Mouse (Mus musculus) hindbrain, embryonic 13.5 days (tissue): ENCODE measurements around the gene Proz. TPM values are rescaled to one million over a fixed set of nuclear protein-coding genes. Genes with fewer than 3 reads are reported as not detected.

Source experiments
- ATAC-seq: fragments of 200-750 bp; cut with Nextera tagmentation; 2 replicates; pipeline ENCODE4 v1.8.0; 2017; ENCODE audit warnings: moderate TSS enrichment; ENCODE audit not compliant: low FRiP score
- H3K27ac ChIP-seq: fragments of 300-500 bp; sonication (generic); 2 replicates; pipeline ENCODE4 v1.5.1; 2015; ENCODE audit warnings: inconsistent platforms, mild to moderate bottlenecking, moderate library complexity
- H3K27me3 ChIP-seq: fragments of 300-500 bp; sonication (generic); 2 replicates; pipeline ENCODE4 v1.6.1; 2015; ENCODE audit warnings: mild to moderate bottlenecking, inconsistent platforms
- H3K36me3 ChIP-seq: fragments of 300-500 bp; sonication (generic); 2 replicates; pipeline ENCODE4 v1.6.1; 2015; ENCODE audit warnings: mild to moderate bottlenecking, inconsistent platforms
- H3K4me1 ChIP-seq: fragments of 300-500 bp; sonication (generic); replicated peaks from 2 replicates; pipeline ENCODE4 v1.6.1; 2015; ENCODE audit warnings: inconsistent platforms
- H3K4me2 ChIP-seq: fragments of 300-500 bp; sonication (generic); 2 replicates; pipeline ENCODE4 v1.6.1; 2015; ENCODE audit warnings: inconsistent platforms, mild to moderate bottlenecking, moderate library complexity
- H3K4me3 ChIP-seq: fragments of 300-500 bp; sonication (generic); 2 replicates; pipeline ENCODE4 v1.5.1; 2015; ENCODE audit warnings: mild to moderate bottlenecking, inconsistent platforms
- H3K9ac ChIP-seq: fragments of 300-500 bp; sonication (generic); 2 replicates; pipeline ENCODE4 v1.6.1; 2015; ENCODE audit warnings: mild to moderate bottlenecking, inconsistent platforms
- H3K9me3 ChIP-seq: fragments of 300-500 bp; sonication (generic); 2 replicates; pipeline ENCODE4 v1.6.1; 2016; ENCODE audit warnings: inconsistent platforms
- WGBS: fragments of 180-500 bp; shearing (Covaris S2); methylation state at CpG from one replicate; pipeline ENCODE4 v1.1.7; 2015; 5-methylcytosine and 5-hydroxymethylcytosine counted together
- polyA plus RNA-seq: library from polyadenylated mRNA; unstranded; fragments of >200 nt; fragmentation: Nextera tagmentation; extraction: Ambion mirVana; gene quantifications from 2 replicates; pipeline ENCODE4 v1.2.1, GENCODE M21; 2015

Gene Proz
- 0.73 and 1.1 TPM in 2 replicates for polyA plus RNA-seq

DNA sequence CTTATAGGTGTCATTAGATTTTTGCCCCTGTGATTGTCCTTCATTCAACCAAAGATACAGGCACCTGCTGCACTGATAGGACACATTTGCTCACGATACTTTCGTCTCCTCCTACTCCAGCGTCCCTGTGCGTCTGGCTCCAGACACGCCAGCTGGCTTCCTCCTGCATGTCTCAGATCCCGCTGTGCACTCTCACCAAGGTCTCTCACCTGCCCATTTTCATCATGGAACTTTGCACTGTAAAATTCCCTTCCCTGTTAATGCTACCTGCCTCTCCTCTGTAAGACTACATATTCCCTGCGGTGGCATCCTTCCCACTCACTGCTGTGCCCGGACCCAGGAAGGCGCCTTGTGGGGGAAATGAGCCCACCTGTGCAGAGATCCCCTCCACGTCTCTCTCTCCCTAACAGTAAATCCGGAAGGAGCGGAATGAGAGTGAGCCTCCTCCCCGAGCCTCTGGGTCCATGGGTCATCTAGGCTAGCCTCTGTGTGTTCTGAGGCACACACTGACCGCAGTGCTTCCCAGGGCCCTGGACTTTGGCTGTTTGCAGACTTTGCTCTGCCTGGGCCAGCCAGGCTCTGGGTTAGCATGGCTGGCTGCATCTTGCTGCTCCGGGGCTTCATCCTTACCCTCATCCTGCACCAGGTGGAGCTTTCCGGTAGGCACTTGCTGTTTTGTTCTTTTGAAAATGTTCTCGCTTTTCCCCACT is at the start of gene Proz:
Gene Proz, plus strand, starts transcription at position 474 of the 710 bp plus-strand sequence.
- ATAC-seq: no peak

DNA sequence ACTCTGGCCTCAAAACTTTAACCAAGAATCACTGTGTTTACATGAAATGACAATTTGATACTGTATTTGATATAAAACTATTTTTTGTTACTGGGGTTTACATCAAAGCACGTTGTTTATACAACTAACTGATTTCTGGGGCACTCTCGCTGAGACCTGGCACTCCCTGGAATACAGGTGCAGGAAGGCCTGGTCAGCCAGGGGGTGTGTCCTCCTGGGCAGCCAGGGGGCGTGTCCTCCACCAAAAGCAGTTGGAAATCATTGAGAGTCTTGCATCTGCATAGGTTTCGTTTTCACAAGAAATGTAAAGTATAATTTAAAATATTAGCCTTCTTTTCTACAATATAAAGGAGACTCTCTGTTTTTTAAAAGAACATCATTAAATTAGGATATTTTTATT is 41.2 kb upstream of the Proz start:
- Histone ChIP-seq H3K27ac (no peak overlapping the region), H3K9me3 (no peaks in the 10 kb centered on the region), H3K27me3 (no peaks in the 10 kb centered on the region), H3K4me2 (no peak overlapping the region), H3K4me3 (no peak overlapping the region), H3K4me1 (no peaks in the 10 kb centered on the region), H3K9ac (no peak overlapping the region), H3K36me3 (peaks cover 66% of the 10 kb centered on the region)
- 66% methylated on average over 4 of the region's 4 CpGs for WGBS
- ATAC-seq: no peak

More for the DNA sequence above, at the start of gene Proz:
- Histone ChIP-seq H3K4me3 (no peak within 1 kb of the TSS), H3K36me3 (no peaks in the 10 kb centered on the region), H3K27ac (no peak within 1 kb of the TSS), H3K9ac (no peak within 1 kb of the TSS), H3K4me1 (no peaks in the 10 kb centered on the region), H3K4me2 (no peak within 1 kb of the TSS), H3K27me3 (no peaks in the 10 kb centered on the region), H3K9me3 (no peaks in the 10 kb centered on the region)
- WGBS: 86% methylated on average over 17 of the region's 17 CpGs

DNA sequence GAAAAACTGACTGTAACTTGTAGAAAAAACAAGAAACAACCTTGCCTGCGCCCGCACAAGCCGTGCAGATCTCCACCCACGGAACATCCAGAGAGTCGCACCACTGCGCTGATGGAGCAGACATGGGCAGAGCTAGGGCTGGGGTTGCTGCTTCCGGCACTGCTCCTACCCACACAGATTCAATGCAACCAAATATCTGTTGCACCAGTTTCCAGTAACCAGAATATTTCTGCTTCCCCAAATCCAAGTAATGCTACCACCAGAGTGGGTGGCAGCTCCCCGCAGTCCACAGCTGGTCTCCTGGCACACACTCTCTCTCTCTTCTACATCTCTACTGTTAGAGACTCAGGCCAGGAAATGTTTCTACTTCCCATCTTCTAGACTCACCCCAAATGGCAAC is 38.9 kb upstream of the Proz start:
- Histone ChIP-seq H3K9me3 (no peaks in the 10 kb centered on the region), H3K4me1 (no peaks in the 10 kb centered on the region), H3K27me3 (no peaks in the 10 kb centered on the region), H3K9ac (no peak overlapping the region), H3K4me2 (no peak overlapping the region), H3K36me3 (peaks cover 43% of the 10 kb centered on the region), H3K4me3 (no peak overlapping the region), H3K27ac (no peak overlapping the region)
- no peak for ATAC-seq
- WGBS: 96% methylated on average over 8 of the region's 8 CpGs

DNA sequence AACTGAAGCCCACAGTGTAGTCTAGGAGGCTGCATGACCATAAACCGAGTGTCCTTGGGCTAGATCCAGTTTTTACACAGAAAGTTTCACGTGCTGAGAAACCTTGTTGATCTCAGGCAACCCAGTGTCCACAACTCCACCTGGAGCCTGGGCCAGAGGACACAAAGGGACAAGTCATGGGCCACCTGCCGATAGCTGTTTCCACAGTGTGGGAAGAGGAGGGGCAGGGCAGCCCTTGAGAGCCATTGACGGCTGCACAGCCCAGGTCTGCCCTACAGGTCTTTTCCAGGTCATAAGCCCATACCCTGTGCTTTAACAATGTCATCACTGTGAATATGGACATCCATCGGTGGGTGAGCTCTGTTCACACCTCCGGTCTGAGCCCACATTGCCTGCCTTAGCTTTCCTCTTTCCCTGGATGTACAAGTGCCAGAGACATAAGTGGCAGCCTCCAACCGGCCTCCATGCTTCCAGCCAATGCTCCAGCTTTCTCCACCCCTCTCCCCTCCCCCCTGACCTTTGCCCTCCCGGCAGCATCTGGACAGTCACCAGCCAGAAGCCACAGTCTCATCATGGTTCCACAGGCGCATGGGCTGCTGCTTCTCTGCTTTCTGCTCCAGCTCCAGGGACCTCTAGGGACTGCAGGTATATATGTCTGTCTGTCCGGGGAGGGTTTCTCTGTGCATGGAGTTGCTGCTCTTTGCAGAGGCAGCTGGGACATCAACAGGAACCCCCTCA is 35.1 kb upstream of the Proz start, which contains the start of gene F7:
Gene F7, plus strand, starts transcription at position 548 of the 738 bp plus-strand sequence.
- 67% methylated on average over 10 of the region's 10 CpGs for WGBS
- H3K27ac ChIP-seq: no peak within 1 kb of the TSS; the same call in 1 of the 2 replicates
- no peak within 1 kb of the TSS for H3K4me3 ChIP-seq
- H3K4me2 ChIP-seq: no peak within 1 kb of the TSS
- peaks cover 5% of the 10 kb centered on the region for H3K36me3 ChIP-seq
- H3K9me3 ChIP-seq: no peaks in the 10 kb centered on the region
- no peaks in the 10 kb centered on the region for H3K27me3 ChIP-seq
- H3K9ac ChIP-seq: no peak within 1 kb of the TSS
- ATAC-seq: no peak
- H3K4me1 ChIP-seq: no peaks in the 10 kb centered on the region

DNA sequence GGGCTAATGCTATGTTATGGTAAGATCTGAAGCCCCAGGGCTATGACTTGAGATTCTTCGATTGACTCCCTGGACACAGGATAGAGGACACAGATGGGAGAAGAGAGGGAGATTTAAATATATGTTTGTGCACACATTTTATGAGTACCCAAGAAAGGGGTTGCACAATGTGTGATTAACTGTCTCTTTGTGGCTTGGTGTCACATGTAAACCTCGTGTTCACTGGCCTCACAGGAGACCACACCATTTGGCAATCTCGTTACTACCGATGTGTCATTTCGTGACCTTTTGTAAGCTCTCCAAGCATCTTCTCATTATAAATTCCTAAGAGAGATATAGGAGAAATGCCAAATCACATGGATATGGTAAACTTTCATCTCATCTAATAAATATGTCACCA is 33.1 kb upstream of the Proz start:
- 91% methylated on average over 5 of the region's 5 CpGs for WGBS
- no peak for ATAC-seq
- H3K27me3 ChIP-seq: no peaks in the 10 kb centered on the region

DNA sequence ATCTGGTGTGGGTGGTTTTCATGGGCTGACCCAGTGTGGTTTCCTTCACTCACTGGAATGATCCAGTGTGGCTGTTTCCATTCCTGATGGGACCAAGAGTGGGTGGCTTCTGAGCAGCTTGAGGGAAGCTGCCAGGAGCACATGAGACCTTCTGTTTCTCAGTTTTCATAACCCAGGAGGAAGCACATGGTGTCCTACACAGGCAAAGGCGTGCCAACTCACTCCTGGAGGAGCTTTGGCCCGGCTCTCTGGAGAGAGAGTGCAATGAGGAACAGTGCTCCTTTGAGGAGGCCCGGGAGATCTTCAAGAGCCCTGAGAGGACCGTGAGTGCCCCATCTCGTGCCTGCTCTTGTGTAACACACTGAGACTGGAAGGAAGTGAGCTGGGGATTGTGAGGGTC is 32.2 kb upstream of the Proz start:
- Histone ChIP-seq H3K9me3 (no peaks in the 10 kb centered on the region), H3K9ac (no peak overlapping the region), H3K36me3 (no peaks in the 10 kb centered on the region), H3K4me1 (no peaks in the 10 kb centered on the region), H3K27me3 (no peaks in the 10 kb centered on the region), H3K4me3 (no peak overlapping the region), H3K27ac (no peak overlapping the region), H3K4me2 (no peak overlapping the region)
- no peak for ATAC-seq
- WGBS: 88% methylated on average over 5 of the region's 5 CpGs

More for the DNA sequence above, 33.1 kb upstream of the Proz start:
- Histone ChIP-seq H3K27ac (no peak overlapping the region), H3K4me1 (no peaks in the 10 kb centered on the region), H3K9me3 (no peaks in the 10 kb centered on the region), H3K4me3 (no peak overlapping the region), H3K4me2 (no peak overlapping the region), H3K36me3 (no peaks in the 10 kb centered on the region), H3K9ac (no peak overlapping the region)

DNA sequence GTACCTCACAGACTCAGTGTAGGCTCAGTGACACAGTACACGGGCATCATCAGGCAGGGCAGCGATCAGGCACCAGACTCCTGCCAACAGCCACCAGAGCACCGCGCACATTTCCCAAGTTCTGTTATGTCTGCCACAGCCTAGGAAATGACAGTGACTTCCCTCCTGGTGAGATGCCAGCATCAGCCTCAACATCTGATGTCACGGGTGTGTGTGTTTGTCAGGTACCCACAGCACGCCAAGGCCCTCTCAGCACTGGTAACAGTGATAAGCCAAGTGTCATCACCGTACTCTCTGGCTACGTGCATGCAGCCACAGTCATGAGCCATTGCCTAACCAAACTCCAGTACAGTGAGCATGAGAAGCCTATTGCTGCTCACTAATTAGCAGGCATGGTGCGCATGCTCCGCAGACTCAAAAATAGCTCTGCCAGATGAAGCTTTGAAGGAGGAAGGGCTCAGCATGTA is 24.3 kb upstream of the Proz start:
- Histone ChIP-seq H3K9me3 (no peaks in the 10 kb centered on the region), H3K9ac (no peak overlapping the region), H3K4me2 (no peak overlapping the region), H3K27me3 (no peaks in the 10 kb centered on the region), H3K27ac (no peak overlapping the region), H3K4me3 (no peak overlapping the region), H3K36me3 (no peaks in the 10 kb centered on the region), H3K4me1 (0 out of 2 replicates have a peak, but pooled peaks cover 6% of the 10 kb centered on the region)
- ATAC-seq: no peak
- WGBS: 89% methylated on average over 10 of the region's 10 CpGs

DNA sequence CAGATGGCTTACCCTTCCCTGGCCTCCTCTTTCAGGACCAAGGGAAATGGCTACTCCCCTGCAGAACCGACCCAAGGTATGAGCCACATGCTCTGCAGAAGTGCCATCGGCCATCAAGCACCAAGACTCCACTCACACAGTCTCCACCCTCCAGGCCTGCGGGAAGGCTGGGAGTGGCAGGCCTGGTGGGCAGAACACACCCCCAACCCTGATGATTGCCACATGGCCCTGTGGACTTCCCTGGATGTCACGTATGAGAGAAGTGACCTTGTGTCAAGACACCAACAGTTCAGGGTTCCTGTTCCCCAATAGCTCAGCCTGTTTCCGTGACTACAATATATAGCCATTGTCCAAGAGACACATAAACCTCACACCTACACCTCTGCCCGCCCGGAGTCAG is 23.7 kb upstream of the Proz start, which contains the start of gene F10:
Gene F10, plus strand, starts transcription at position 294 of the 400 bp plus-strand sequence.
- H3K4me3 ChIP-seq: no peak within 1 kb of the TSS
- no peak for ATAC-seq
- no peaks in the 10 kb centered on the region for H3K36me3 ChIP-seq
- H3K9me3 ChIP-seq: no peaks in the 10 kb centered on the region
- 0 out of 2 replicates have a peak, but pooled peaks cover 6% of the 10 kb centered on the region for H3K4me1 ChIP-seq
- H3K27me3 ChIP-seq: no peaks in the 10 kb centered on the region
- H3K4me2 ChIP-seq: no peak within 1 kb of the TSS
- no peak within 1 kb of the TSS for H3K27ac ChIP-seq
- WGBS: 80% methylated on average over 7 of the region's 7 CpGs
- H3K9ac ChIP-seq: no peak within 1 kb of the TSS

DNA sequence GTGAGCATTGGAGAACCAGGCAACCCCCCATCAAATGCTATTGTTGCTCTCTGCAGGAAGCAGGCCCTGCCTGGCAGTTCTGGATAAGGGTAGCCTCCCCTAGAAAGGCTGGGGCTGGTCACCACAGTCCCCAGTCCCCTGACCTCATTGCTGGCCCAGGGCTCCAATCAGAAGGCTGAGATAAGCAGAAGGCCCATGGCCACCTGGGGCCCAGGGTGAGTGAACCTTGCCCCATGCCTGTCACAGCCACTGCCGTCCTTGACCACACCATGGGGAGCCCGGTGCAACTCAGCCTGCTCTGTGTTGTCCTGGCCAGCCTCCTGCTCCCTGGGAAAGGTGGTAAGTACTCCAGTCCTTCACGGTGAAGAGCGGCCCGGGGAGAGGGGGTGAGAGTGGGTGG is 23.1 kb upstream of the Proz start:
- Histone ChIP-seq H3K27ac (no peak overlapping the region), H3K4me3 (no peak overlapping the region), H3K9ac (no peak overlapping the region), H3K4me2 (no peak overlapping the region), H3K27me3 (no peaks in the 10 kb centered on the region), H3K9me3 (no peaks in the 10 kb centered on the region), H3K4me1 (0 out of 2 replicates have a peak, but pooled peaks cover 6% of the 10 kb centered on the region), H3K36me3 (no peaks in the 10 kb centered on the region)
- ATAC-seq: no peak
- 39% methylated on average over 5 of the region's 5 CpGs for WGBS

DNA sequence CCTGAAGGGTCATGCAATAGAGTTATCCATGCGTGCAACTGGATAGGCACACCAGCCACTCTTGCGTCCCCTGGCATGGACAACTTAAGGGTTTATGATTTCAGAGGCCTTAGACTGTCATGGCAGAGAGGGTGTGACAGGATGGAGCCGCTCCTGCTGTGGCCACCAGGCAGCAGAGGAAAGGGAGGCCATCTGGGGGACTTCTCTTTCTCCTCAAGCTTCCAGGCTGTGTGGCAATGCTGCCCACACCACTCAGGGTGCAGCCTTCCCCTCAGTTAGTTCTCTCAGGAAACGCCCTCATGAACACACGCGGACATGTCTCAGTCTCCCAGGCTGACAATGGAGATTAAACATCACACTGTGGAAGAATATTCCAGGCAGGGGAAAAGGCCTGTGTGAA is 21.7 kb upstream of the Proz start:
- Histone ChIP-seq H3K4me1 (0 out of 2 replicates have a peak, but pooled peaks cover 6% of the 10 kb centered on the region), H3K4me2 (no peak overlapping the region), H3K36me3 (no peaks in the 10 kb centered on the region), H3K9ac (no peak overlapping the region), H3K4me3 (no peak overlapping the region), H3K9me3 (no peaks in the 10 kb centered on the region), H3K27ac (no peak overlapping the region), H3K27me3 (no peaks in the 10 kb centered on the region)
- no peak for ATAC-seq
- WGBS: 80% methylated on average over 6 of the region's 6 CpGs

DNA sequence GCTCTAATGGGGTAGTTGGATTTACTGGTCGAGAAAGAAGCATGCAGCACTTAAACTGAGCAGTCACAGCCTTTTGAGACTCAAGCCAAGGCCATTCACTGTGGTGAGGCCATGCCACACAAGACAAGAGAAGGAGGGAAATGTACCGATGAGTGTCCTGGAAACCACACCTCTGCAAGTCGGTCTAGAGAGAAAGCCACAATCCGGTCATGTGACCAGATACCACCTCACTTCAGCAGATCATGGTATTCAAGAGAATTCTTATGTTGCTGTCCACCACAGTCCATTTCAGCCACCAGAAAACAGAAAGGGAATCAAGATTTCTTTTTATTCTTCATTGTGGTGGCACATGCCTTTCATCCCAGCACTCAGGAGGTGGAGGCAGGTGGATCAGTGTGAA is 19.3 kb upstream of the Proz start:
- Histone ChIP-seq H3K27me3 (no peaks in the 10 kb centered on the region), H3K4me1 (0 out of 2 replicates have a peak, but pooled peaks cover 6% of the 10 kb centered on the region), H3K36me3 (no peaks in the 10 kb centered on the region), H3K9me3 (no peaks in the 10 kb centered on the region), H3K9ac (no peak overlapping the region), H3K4me3 (no peak overlapping the region), H3K27ac (no peak overlapping the region), H3K4me2 (no peak overlapping the region)
- ATAC-seq: no peak
- WGBS: 89% methylated on average over 4 of the region's 4 CpGs

DNA sequence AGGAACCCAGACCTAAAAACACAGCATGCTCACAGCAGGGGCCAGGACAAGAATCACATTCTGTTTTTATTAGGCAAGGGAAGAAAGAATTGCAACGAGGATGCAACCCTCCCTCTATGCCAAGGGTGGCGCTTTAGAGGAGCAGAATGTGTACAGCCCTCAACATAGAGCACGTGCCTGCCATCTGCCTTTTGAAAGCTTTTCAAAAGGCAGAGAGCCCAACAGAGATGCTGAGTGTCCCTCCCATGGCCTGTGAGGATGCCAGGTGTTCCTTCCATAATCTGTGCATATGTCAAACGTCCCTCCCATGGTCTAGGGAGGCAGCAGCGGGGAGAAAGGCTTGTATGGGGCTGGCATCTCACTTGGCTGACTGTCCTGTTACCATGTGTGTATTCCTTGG is 13.1 kb upstream of the Proz start:
- 62% methylated on average over 5 of the region's 5 CpGs for WGBS

More for the DNA sequence above, 13.1 kb upstream of the Proz start:
- H3K36me3 ChIP-seq: no peaks in the 10 kb centered on the region
- H3K27me3 ChIP-seq: 0 out of 2 replicates have a peak, but pooled peaks cover 3% of the 10 kb centered on the region
- no peak overlapping the region for H3K4me2 ChIP-seq
- no peaks in the 10 kb centered on the region for H3K4me1 ChIP-seq
- H3K4me3 ChIP-seq: no peak overlapping the region
- H3K9me3 ChIP-seq: no peaks in the 10 kb centered on the region
- no peak overlapping the region for H3K27ac ChIP-seq
- no peak overlapping the region for H3K9ac ChIP-seq
- ATAC-seq: no peak
